Mouse (Mus musculus) left cerebral cortex, postnatal 4 days (tissue): ENCODE measurements around the gene Cdr2. TPM values are rescaled to one million over a fixed set of nuclear protein-coding genes. Genes with fewer than 3 reads are reported as not detected.
"Not testable (repeated sequence)": the region's sequence is repeated elsewhere in the genome, so short reads cannot be mapped to it uniquely, and the experiment has no call there.

Experiments
- DNase-seq: peaks from one replicate; pipeline ENCODE4 v3.0.0-alpha.2; 2022
- intact Hi-C: fragments of 180-260 bp; cut with DNase I; formaldehyde crosslinking; loops from one replicate; pipeline ENCODE4 v1.15.1; 2025
- total RNA-seq, 2 experiments: library from RNA; stranded (reverse); gene quantifications; 2 replicates each; pipeline ENCODE4 v1.2.3; 2021

The Cdr2 gene
- total RNA-seq, 2 experiments from 2014 or later = 8.5 to 11.4 TPM

GRCm38 (mm10) chr7:120916262-120916875 is 65.7 kb downstream of the Cdr2 start:
- no peak for DNase-seq
- intact Hi-C loops = loop anchor here (2.0 to 10.0 kb wide), 2 partner anchors 82 to 242 kb away; partner anchors contain the start of genes Mosmo and Pdzd9

- intact Hi-C loops = loop anchor here (10.0 kb wide), 1 partner anchor 239 kb away; the partner anchor contains the start of genes Mosmo and Pdzd9
- no peak for DNase-seq
These were observed 68.8 kb downstream of the Cdr2 start for GRCm38 (mm10) chr7:120913332-120913731.

- intact Hi-C loops = loop anchor here (10.0 kb wide), 1 partner anchor 236 kb away; the partner anchor contains the start of genes Mosmo and Pdzd9
- not testable (repeated sequence) for DNase-seq
These were observed 70.8 kb downstream of the Cdr2 start for GRCm38 (mm10) chr7:120911268-120911667.

- intact Hi-C loops = loop anchor here (10.0 kb wide), 1 partner anchor 235 kb away; the partner anchor contains the start of genes Mosmo and Pdzd9
These were observed 71.9 kb downstream of the Cdr2 start for GRCm38 (mm10) chr7:120910172-120910571.

More at GRCm38 (mm10) chr7:120910172-120910571, 71.9 kb downstream of the Cdr2 start:
- DNase-seq = not testable (repeated sequence)

Other genes with a start within 250 kb of the Cdr2 start
- gene Vwa3a, start 243.0 kb downstream of the Cdr2 start, total RNA-seq = 1 to 10 TPM; 5.4 to 8.2 TPM
- under 1 TPM; 0.28 to 0.40 TPM for gene Gm5737, start 169.9 kb downstream of the Cdr2 start, total RNA-seq
- 10 to 100 TPM; 74.3 to 74.6 TPM for gene Eef2k, start 139.5 kb downstream of the Cdr2 start, total RNA-seq
- gene Polr3e, start 64.6 kb downstream of the Cdr2 start, total RNA-seq = 10 to 100 TPM; 37.9 to 38.1 TPM
- not detected for gene Mfsd13b, start 197 bp upstream of the Cdr2 start, total RNA-seq
- 100 to 1,000 TPM; 113 to 139 TPM for gene Mettl9, start 52.1 kb upstream of the Cdr2 start, total RNA-seq
- gene Igsf6, start 92.3 kb upstream of the Cdr2 start, total RNA-seq = under 1 TPM; 0.26 to 0.28 TPM
- gene Otoa, start 99.3 kb upstream of the Cdr2 start, total RNA-seq = under 1 TPM; 0.58 to 0.74 TPM